Mouse (Mus musculus): Measurements from ENCODE around the gene Creb3l2.

DNA sequence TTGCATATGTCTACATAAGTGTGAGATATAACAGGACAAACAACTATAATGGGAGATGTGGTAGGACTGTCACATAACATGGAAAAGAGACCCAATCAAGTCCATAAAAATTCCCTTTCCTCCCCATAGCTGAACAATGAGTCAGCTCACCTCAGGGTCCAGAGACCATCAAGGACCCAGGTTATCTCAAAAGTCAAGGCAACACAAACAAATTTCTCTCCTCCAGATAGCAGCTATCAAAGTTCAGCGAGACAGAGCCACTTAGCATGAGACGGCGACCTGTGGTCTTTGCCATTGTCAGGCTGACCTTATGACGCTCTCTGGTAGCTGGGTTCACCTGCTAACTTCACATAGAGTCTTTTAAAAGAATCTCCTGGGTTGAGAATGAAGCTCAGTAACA is 44.7 kb downstream of the Creb3l2 start:
- no peak for TF ChIP-seq CTCF (IDR thresholded peaks at IDR 0.05; ENCODE audit: extremely low read depth, insufficient read depth, insufficient read length, insufficient replicate concordance)
- no peak for TF ChIP-seq POLR2A (IDR thresholded peaks at IDR 0.05; ENCODE audit: low read depth, low read length)
